Mouse (Mus musculus) brown adipose tissue, adult 24 weeks (tissue): ENCODE measurements around the gene Zc3h4. TPM values are rescaled to one million over a fixed set of nuclear protein-coding genes. Genes with fewer than 3 reads are reported as not detected.

ENCODE experiments used
- H3K27ac ChIP-seq: fragments of 200-500 bp; replicated peaks from 2 replicates; pipeline ENCODE4 v1.5.1; 2012; ENCODE audit warnings: low read depth, mild to moderate bottlenecking, low read length
- H3K4me1 ChIP-seq: fragments of 200-500 bp; 2 replicates; pipeline ENCODE4 v1.6.1; 2012; ENCODE audit warnings: low read length, mixed read lengths; ENCODE audit not compliant: control insufficient read depth, insufficient read depth, insufficient read length
- H3K4me3 ChIP-seq: fragments of 200-500 bp; 2 replicates; pipeline ENCODE4 v1.5.1; 2012; ENCODE audit warnings: low read depth, mild to moderate bottlenecking, low read length, moderate library complexity; ENCODE audit not compliant: insufficient read depth
- polyA plus RNA-seq: library from polyadenylated mRNA; stranded (reverse); fragments of >200 nt; gene quantifications from 2 replicates; pipeline ENCODE4 v1.2.4, GENCODE M21; 2012; ENCODE audit not compliant: missing spikeins, insufficient read depth, insufficient read length

Gene Zc3h4
- polyA plus RNA-seq, 1 experiment, result 12.2 TPM

- no peak overlapping the region for H3K4me3 ChIP-seq
- H3K27ac ChIP-seq, result no peak overlapping the region
- peaks cover 8% of the 10 kb centered on the region; the same call in 1 of the 2 replicates for H3K4me1 ChIP-seq
Measured at GRCm38 (mm10) chr7:16411100-16411499, 10.4 kb downstream of the Zc3h4 start.

GRCm38 (mm10) chr7:16412220-16412896 is 11.6 kb downstream of the Zc3h4 start:
- H3K27ac ChIP-seq, result no peak overlapping the region
- no peak overlapping the region for H3K4me3 ChIP-seq
- 0 out of 2 replicates have a peak, but pooled peaks cover 6% of the 10 kb centered on the region for H3K4me1 ChIP-seq

- Histone ChIP-seq H3K27ac (no peak overlapping the region), H3K4me3 (no peak overlapping the region), H3K4me1 (0 out of 2 replicates have a peak, but pooled peaks cover 6% of the 10 kb centered on the region)
Measured at GRCm38 (mm10) chr7:16412930-16413329, 12.2 kb downstream of the Zc3h4 start.

- no peak overlapping the region for H3K27ac ChIP-seq
- H3K4me3 ChIP-seq, result no peak overlapping the region
- H3K4me1 ChIP-seq, result 0 out of 2 replicates have a peak, but pooled peaks cover 6% of the 10 kb centered on the region
Measured at GRCm38 (mm10) chr7:16415426-16415825, 14.7 kb downstream of the Zc3h4 start.

GRCm38 (mm10) chr7:16417141-16417771 is 16.5 kb downstream of the Zc3h4 start:
- Histone ChIP-seq H3K4me3 (peak overlapping the region; percentile 9; the same call in 1 of the 2 replicates), H3K27ac (peak overlapping the region; percentile 65), H3K4me1 (0 out of 2 replicates have a peak, but pooled peaks cover 6% of the 10 kb centered on the region)

- H3K4me3 ChIP-seq, result no peak overlapping the region
- 0 out of 2 replicates have a peak, but pooled peaks cover 6% of the 10 kb centered on the region for H3K4me1 ChIP-seq
- no peak overlapping the region for H3K27ac ChIP-seq
Measured at GRCm38 (mm10) chr7:16418713-16419112, 18.0 kb downstream of the Zc3h4 start.

GRCm38 (mm10) chr7:16420493-16421118 is 19.9 kb downstream of the Zc3h4 start:
- no peak overlapping the region for H3K4me3 ChIP-seq
- H3K4me1 ChIP-seq, result 0 out of 2 replicates have a peak, but pooled peaks cover 6% of the 10 kb centered on the region
- H3K27ac ChIP-seq, result no peak overlapping the region

- H3K4me3 ChIP-seq, result no peak overlapping the region
- no peaks in the 10 kb centered on the region for H3K4me1 ChIP-seq
- H3K27ac ChIP-seq, result no peak overlapping the region
Measured at GRCm38 (mm10) chr7:16422222-16422856, 21.6 kb downstream of the Zc3h4 start.

GRCm38 (mm10) chr7:16423731-16424130 is 23.0 kb downstream of the Zc3h4 start:
- Histone ChIP-seq H3K4me1 (no peaks in the 10 kb centered on the region), H3K4me3 (no peak overlapping the region), H3K27ac (no peak overlapping the region)

- H3K27ac ChIP-seq, result no peak overlapping the region
- H3K4me1 ChIP-seq, result no peaks in the 10 kb centered on the region
- H3K4me3 ChIP-seq, result no peak overlapping the region
Measured at GRCm38 (mm10) chr7:16425721-16426120, 25.0 kb downstream of the Zc3h4 start.

- Histone ChIP-seq H3K4me3 (no peak overlapping the region), H3K4me1 (no peaks in the 10 kb centered on the region), H3K27ac (no peak overlapping the region)
Measured at GRCm38 (mm10) chr7:16426129-16426729, 25.5 kb downstream of the Zc3h4 start.

GRCm38 (mm10) chr7:16433352-16433971 is 32.8 kb downstream of the Zc3h4 start:
- H3K4me1 ChIP-seq, result no peaks in the 10 kb centered on the region
- no peak overlapping the region for H3K27ac ChIP-seq
- H3K4me3 ChIP-seq, result no peak overlapping the region

- H3K27ac ChIP-seq, result no peak overlapping the region
- no peaks in the 10 kb centered on the region for H3K4me1 ChIP-seq
Measured at GRCm38 (mm10) chr7:16435088-16435487, 34.4 kb downstream of the Zc3h4 start.

GRCm38 (mm10) chr7:16441241-16441640 is 40.5 kb downstream of the Zc3h4 start:
- no peak overlapping the region for H3K4me3 ChIP-seq
- no peak overlapping the region for H3K27ac ChIP-seq

More at GRCm38 (mm10) chr7:16435088-16435487, 34.4 kb downstream of the Zc3h4 start:
- H3K4me3 ChIP-seq, result no peak overlapping the region

More at GRCm38 (mm10) chr7:16441241-16441640, 40.5 kb downstream of the Zc3h4 start:
- H3K4me1 ChIP-seq, result no peaks in the 10 kb centered on the region
